Mouse (Mus musculus): Measurements from ENCODE around the gene S100b. TPM values are rescaled to one million over a fixed set of nuclear protein-coding genes. Genes with fewer than 3 reads are reported as not detected.

S100b gene
- total RNA-seq, 2 experiments from 2014 or later, result 134 to 167 TPM

DNA sequence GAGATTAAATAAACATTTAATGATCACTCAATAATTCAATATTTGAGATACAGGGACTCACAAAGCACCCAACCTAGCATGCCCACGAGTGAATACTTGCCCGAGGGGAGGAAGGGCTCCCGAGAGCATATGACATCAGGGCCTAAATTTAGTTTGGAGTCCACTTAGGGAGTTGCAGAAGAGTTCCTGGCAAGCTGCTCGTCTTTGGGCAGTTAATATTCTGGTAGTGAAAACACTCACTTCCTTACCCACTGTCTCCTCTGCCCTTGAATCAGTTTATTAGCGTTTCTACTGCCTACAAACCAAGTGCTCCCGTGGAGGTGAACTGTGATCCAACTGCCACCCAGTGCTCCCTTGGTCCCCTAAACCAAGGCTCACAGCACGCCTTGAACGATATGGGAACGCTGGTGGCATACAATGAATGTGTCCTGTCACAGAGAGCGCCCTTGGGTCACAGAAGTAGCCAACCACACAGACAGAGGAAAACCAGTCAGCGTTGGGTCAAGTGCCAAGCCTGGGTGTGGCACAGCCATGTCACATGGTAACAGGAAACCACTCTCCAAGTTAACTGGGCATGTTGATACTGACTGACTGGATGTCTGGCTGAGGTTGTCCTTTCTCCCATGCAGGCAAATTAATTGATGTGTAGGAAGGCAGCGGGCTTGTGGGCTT is 4.2 kb downstream of the S100b start:
- intact Hi-C loops (cut with DNase I), result no loop called here
- no peak for DNase-seq (ENCODE audit: low spot score in 2 of 2)

DNA sequence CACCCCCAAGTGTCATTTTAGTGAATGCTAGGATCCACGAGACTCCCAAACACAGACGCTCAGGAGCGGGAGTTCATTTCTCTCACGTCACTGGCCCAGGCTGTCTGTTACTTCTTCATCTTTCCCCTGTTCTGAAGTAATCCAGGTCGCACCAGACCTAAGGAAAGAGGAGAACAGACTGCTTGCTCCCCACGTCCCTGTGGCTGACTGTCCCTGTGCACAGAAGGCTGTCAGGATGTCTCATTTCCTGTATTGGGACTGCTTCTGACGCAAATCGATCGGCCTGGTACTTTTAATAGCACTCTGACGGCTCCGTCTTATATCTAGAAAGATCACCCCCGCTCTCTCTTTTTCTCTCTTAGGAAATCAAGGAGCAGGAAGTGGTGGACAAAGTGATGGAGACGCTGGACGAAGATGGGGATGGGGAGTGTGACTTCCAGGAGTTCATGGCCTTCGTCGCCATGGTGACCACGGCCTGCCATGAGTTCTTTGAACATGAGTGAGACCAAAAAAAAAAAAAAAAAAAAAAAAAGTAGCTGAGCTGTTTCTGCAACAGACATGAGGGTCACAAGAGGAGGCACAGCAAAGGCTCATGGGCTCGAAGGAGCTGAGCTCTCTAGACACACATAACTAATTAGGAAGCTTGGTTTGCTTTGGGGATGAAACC is 6.0 kb downstream of the S100b start:
- intact Hi-C loops (cut with DNase I), result no loop called here

DNA sequence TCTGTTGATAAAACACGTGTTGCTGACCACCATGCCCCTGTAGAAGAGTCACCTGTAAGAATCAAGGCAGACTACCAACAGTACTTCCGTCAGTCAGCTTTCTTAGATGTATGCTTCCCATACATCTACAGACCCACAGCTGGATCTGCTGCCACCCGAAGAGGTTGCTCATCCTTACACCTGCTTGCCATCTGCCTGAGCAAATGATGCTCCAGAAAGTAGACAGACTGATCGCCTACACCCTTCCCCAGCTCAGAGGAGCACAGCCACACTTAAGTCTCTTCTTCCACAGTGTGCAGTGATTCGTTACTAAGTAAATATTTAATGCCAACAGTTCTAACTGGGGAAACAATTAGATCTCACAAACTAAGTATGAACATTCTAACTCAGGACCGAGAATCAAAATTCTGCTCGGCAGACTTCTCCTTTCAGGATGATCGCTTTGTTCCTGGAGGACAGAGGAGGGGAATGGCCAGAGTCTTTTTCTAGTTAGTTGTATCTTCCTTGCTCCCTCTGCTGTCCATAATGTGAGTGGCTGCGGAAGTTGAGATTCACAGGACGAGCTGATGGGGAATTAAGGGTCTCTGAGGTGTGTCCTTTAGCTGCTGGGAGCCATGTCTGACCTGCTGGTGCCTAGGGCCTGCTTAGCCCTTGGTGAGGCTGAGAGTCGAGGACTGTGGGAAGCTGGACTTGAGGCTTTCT is 6.9 kb downstream of the S100b start:
- DNase-seq (ENCODE audit: low spot score in 2 of 2), result no peak
- intact Hi-C loops (cut with DNase I), result no loop called here

More for the DNA sequence above, 6.0 kb downstream of the S100b start:
- no peak for DNase-seq (ENCODE audit: low spot score in 2 of 2)

DNA sequence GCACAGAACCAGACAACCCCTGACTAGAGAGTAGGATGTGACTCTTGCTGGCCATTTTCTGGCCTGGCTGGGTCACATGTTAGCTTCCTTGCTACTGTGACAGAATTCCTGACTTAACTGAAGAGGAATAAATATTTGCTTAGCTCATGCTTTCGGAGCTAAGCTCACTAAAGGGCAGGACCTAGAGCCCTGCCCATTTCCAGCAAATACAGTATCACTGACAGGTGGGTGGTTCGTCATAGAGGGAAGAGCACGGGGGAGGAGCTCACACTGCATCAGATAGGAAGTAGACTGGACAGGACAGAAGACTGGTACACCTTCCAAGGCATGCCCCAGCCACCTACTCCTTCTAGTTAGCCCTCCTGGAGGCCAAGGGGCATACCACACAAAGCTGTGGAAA is 7.8 kb downstream of the S100b start:
- intact Hi-C loops (cut with DNase I), result no loop called here
- no peak for DNase-seq (ENCODE audit: low spot score in 2 of 2)

DNA sequence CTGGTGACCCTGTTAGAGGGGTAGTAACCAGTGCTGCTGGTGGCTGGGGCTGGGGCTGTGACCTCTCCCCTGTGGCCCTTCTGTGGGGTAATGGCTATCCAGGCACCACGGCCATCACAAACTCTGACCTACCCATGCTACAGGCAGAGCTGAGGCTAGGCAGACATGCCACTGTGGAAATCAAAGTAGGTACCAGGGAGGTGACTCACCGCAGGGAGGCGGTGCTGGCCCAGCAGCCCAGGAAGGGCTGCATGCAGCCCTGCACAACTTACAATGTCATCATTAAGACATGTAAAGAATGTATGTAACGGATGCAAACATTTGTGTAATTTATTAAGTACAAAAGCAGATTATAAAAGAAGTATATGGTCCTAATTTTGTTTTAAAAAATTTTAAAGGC is 8.8 kb downstream of the S100b start:
- no peak for DNase-seq (ENCODE audit: low spot score in 2 of 2)
- intact Hi-C loops (cut with DNase I), result no loop called here

DNA sequence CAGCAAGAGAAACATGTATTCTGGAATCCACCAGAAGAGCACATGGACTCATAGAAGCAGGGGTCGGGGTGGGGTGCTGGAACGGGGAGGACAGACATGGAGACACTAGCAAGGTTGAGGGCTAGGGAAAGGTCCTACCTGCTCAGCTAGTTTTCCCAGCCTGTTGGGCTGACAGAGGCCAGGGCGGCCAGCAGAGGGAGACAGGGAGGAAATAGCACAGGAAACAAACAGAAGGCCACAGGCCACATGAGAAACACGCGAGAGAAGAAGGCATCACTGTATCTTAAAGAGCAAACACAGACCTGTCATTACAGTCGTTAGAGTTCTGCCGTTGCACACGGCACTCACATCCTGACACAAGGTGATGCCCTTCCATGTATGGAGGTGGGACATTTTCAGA is 17.6 kb downstream of the S100b start:
- intact Hi-C loops (cut with DNase I), result no loop called here
- DNase-seq (ENCODE audit: low spot score in 2 of 2), result no peak

DNA sequence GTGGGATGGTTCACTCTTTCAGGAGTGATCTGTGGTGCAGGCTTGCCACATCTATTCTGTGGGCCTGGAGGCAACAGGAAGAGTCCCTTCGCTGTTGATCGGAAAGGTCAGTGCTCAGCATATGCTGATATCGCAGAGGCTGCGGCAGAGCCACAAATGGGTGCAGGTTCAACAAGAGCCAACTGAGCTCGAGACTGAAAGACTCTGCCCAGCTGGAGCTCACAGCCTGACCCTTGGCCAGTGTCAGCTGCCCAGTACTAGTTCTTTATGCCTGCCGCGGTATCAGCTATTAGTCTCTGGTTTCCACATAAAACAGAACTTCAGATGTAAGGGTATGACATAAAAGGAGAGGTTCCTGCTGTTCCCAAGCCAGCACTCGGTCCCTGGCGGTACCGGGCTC is 21.6 kb downstream of the S100b start:
- intact Hi-C loops (cut with DNase I), result no loop called here
- DNase-seq (ENCODE audit: low spot score in 2 of 2), result no peak

DNA sequence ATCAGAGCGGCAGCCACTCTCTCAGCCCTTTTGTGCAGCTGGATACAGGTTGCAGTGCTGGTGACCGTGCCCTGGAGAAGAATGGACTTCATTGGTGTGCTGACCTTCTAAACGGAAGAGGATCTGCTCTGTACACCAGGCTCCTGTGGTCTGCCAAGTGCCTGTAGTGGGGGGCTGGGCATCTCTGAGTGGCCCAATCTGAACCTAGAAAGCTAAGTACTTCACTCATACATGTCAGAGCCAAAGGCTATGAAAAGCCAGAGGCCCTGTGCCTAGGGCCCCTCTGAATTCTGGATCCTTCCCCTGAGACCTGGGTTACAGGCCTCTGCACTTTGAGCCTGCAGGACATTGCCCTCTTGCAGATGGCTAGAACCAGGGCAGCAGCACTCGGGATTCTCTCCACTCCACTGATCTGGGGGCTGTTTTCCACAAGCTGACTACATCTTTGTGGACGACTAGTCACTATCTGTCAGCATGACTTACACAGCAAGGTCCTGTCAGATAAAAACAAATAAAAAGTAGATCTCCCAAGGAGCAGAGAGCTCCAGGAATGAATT is 25.0 kb downstream of the S100b start:
- intact Hi-C loops (cut with DNase I), result no loop called here
- DNase-seq (ENCODE audit: low spot score in 2 of 2), result no peak

DNA sequence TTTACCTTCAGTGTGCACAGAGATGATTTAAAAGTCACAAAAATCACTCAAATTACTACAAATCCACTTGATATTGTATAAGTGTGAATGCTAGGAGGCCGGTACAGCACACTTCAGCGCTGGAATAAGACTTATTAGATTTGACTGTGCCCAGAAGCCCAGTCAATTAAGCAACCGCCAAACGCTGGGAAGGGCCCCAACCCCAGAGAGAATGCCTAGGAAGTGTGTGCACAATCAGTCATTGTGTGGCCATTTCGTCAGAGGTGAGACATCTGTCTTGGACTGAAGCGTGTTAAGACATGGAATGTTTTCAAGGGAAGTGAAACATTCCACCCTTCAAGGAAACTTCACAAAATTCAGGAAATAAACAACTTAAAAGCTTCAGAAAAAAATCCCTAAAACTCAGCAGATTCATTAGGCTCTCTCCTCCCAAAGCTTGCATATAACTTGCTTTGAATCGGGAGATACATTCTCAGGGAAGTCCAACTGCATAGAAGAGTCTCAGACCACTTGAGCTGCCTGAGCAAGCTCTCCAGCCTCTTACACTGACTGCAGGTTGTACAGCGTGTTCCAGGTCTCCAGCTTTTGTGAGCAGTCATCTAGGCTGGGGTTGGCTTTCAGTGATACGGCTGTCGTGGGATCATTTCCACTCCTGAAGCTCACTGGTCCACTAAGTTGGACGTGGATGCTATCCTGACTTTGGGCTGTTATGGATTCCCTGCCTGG is 34.8 kb downstream of the S100b start:
- DNase-seq (ENCODE audit: low spot score in 2 of 2), result no peak
- intact Hi-C loops (cut with DNase I), result no loop called here

DNA sequence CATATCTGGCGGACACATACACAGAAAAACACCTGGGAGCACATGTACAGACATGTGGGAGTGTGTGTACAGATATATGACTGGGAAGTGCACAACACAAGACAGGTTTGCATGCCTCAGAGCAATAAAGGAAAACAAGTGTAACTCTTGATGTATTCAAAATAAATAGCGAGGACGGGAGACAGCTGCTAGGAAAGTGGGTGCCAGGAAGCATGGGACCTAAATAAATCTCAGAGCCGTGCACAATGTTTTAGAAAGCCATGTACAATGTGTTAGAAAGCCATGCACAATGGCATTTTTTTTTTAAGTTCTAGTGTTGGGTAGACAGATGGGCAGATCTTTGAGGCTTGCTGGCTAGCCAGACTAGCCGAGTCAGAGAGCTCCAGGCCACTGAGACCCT is 35.4 kb downstream of the S100b start:
- intact Hi-C loops (cut with DNase I), result no loop called here
- DNase-seq (ENCODE audit: low spot score in 2 of 2), result no peak

DNA sequence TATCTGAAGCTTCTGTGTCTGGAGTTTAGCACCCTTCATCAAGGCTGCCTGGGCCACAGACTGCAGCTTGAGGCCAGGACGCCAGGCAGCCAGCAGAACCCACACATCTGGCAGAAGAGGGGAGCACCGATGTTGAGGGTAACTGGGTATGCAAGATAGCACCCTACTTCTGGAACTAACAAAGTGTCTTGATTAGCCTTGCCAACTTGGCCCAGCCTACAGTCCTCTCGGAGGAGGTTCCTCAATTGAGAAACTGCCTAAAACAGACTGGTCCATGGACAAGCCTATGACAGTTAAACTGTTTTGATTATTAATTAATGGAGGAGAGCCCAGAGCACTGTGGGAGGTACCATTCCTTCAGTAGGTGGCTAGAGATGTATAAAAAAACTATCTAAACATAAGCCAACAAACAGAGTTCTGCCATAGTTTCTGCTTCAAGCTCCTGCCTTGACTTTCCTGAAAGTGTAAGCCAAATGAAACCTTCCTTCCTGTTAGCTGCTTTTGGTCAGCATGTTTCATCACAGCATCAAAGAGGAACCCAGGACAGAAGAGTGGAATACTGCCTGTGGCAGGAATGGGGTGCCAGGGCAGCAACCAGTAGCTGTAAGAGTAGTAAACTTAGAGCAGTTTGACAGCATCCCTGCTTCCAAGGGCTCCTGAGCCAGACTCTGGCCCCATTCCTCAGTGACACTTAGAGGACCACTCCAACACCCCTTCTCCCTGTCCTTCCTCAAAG is 36.5 kb downstream of the S100b start:
- intact Hi-C loops (cut with DNase I), result no loop called here

DNA sequence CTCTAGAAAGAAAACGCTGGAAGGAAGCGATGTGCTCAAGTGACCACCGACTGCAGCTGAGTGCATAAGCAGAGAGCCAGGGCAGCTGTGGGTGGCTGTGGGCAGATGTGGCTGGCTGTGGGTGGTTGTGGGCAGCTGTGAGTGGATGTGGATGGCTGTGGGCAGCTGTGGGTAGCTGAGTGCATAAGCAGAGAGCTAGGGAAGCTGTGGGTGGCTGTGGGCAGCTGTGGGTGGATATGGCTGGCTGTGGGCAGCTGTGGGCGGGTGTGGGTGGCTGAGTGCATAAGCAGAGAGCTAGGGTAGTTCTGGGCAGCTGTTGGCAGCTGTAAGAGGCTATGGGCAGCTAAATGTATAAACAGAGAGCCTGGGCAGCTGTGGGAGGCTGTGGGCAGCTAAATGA is 39.6 kb downstream of the S100b start:
- no peak for DNase-seq (ENCODE audit: low spot score in 2 of 2)
- intact Hi-C loops (cut with DNase I), result no loop called here

More for the DNA sequence above, 36.5 kb downstream of the S100b start:
- no peak for DNase-seq (ENCODE audit: low spot score in 2 of 2)

DNA sequence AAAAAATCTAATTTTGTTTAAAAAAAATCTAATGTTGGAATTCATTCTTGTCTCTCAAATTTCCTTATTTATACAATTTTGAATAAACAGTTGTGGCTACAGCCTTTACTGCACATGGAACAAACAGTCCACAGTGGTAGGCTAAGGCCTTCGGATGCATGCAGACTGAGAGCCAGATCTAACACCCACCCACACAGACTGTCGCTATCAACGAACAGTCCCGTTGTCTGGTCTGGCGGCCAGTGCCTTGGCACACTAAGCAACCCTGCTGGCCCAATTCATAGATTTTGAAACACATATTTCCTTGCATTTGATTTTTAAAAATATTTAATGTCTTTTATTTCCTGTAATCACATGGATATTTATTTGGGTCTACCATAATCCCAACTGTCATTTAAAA is 46.5 kb downstream of the S100b start:
- DNase-seq (ENCODE audit: low spot score in 2 of 2), result no peak
- intact Hi-C loops (cut with DNase I), result no loop called here

DNA sequence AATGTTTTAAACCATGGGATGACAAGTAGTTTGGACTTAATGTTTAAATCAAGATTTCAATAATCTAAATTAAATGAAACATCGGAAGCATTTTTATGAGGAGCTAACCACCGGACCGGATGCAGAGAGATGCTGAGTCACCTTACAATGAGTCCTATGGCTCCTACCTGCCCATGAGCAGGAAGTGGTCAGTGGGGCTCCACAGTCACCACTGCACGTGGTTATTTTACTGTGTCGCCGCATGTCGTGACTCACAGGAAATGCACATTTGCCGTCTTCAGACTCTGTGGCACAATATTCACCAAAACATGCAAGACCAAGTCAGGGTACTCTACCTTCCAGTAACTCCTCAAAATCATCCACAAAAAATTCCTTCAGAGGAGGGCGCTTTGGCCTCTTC is 53.1 kb downstream of the S100b start:
- intact Hi-C loops (cut with DNase I), result no loop called here
- DNase-seq (ENCODE audit: low spot score in 2 of 2), result no peak

Small RNA genes within 50 kb of the gene (microRNA-seq; reads per million reads assigned to microRNA genes)
- gene Mir678, result not detected

Other genes starting within 250 kb of the S100b start
- gene Zfp280b, start 221.2 kb upstream of the S100b start, total RNA-seq (2021), result 10 to 100 TPM; 14.6 TPM
- gene Slc5a4b, start 142.9 kb upstream of the S100b start, total RNA-seq (2021), result not detected
- gene Slc5a4a, start 106.4 kb upstream of the S100b start, total RNA-seq (2021), result not detected
- 10 to 100 TPM; 51.4 to 55.4 TPM for gene Prmt2, start 16.0 kb upstream of the S100b start, total RNA-seq (2021)
- 10 to 100 TPM; 57.4 to 61.4 TPM for gene Dip2a, start 91.4 kb downstream of the S100b start, total RNA-seq (2021)
- not detected for gene AC141477.1, start 186.6 kb downstream of the S100b start, total RNA-seq (2021)
- 10 to 100 TPM; 24.5 to 27.6 TPM for gene Pcnt, start 188.9 kb downstream of the S100b start, total RNA-seq (2021)
- not detected for gene 2610028H24Rik, start 195.2 kb downstream of the S100b start, total RNA-seq (2021)
- gene Mcm3ap, start 215.1 kb downstream of the S100b start, total RNA-seq (2021), result 10 to 100 TPM; 47.6 to 58.1 TPM
- 1 to 10 TPM; 3.7 to 5.0 TPM for gene Ybey, start 215.3 kb downstream of the S100b start, total RNA-seq (2021)

Measured in left cerebral cortex, postnatal 36 days (tissue).